Mouse (Mus musculus) hindbrain, embryonic 14.5 days (tissue): ENCODE data around the gene Ttc29. TPM values are rescaled to one million over a fixed set of nuclear protein-coding genes. Genes with fewer than 3 reads are reported as not detected.

ENCODE experiments used
- ATAC-seq: fragments of 200-750 bp; cut with Nextera tagmentation; 2 replicates; pipeline ENCODE4 v1.8.0; 2017; ENCODE audit warnings: moderate number of reproducible peaks, mild to moderate bottlenecking, moderate TSS enrichment, moderate library complexity; ENCODE audit not compliant: low FRiP score
- DNase-seq: peaks from one replicate; pipeline ENCODE4 v3.0.0-alpha.2; 2015; ENCODE audit warnings: low spot score
- H3K27ac ChIP-seq: fragments of 300-500 bp; sonication (generic); 2 replicates; pipeline ENCODE4 v1.5.1; 2014; ENCODE audit warnings: mild to moderate bottlenecking, moderate library complexity
- H3K27me3 ChIP-seq: fragments of 300-500 bp; sonication (generic); 2 replicates; pipeline ENCODE4 v1.6.1; 2014; ENCODE audit warnings: mild to moderate bottlenecking, low read length, mixed read lengths; ENCODE audit not compliant: control insufficient read depth, insufficient read depth
- H3K36me3 ChIP-seq: fragments of 300-500 bp; sonication (generic); replicated peaks from 2 replicates; pipeline ENCODE4 v1.6.1; 2014; ENCODE audit not compliant: control insufficient read depth, insufficient read depth
- H3K4me1 ChIP-seq: fragments of 300-500 bp; sonication (generic); replicated peaks from 2 replicates; pipeline ENCODE4 v1.6.1; 2014; ENCODE audit warnings: antibody characterized with exemption, low read length, mixed read lengths; ENCODE audit not compliant: control insufficient read depth, insufficient read depth
- H3K4me2 ChIP-seq: fragments of 300-500 bp; sonication (generic); replicated peaks from 2 replicates; pipeline ENCODE4 v1.6.1; 2014; ENCODE audit warnings: mild to moderate bottlenecking, moderate library complexity
- H3K4me3 ChIP-seq: fragments of 300-500 bp; sonication (generic); replicated peaks from 2 replicates; pipeline ENCODE4 v1.5.1; 2014; ENCODE audit warnings: mild to moderate bottlenecking, low read length
- H3K9ac ChIP-seq: fragments of 300-500 bp; sonication (generic); 2 replicates; pipeline ENCODE4 v1.6.1; 2014
- H3K9me3 ChIP-seq: fragments of 300-500 bp; sonication (generic); 2 replicates; pipeline ENCODE4 v1.6.1; 2016; ENCODE audit warnings: low read length; ENCODE audit not compliant: control insufficient read depth
- WGBS: fragments of 180-500 bp; shearing (Covaris S2); extraction: QIAGEN DNeasy Blood & Tissue Kit; methylation state at CpG from one replicate; pipeline ENCODE4 v1.1.7; 2014; 5-methylcytosine and 5-hydroxymethylcytosine counted together
- polyA plus RNA-seq: library from polyadenylated mRNA; unstranded; fragments of >200 nt; fragmentation: Nextera tagmentation; extraction: Ambion mirVana; gene quantifications from 2 replicates; pipeline ENCODE4 v1.2.1, GENCODE M21; 2014

Gene Ttc29
- polyA plus RNA-seq, 1 experiment from 2014 or later: 1.1 TPM

DNA sequence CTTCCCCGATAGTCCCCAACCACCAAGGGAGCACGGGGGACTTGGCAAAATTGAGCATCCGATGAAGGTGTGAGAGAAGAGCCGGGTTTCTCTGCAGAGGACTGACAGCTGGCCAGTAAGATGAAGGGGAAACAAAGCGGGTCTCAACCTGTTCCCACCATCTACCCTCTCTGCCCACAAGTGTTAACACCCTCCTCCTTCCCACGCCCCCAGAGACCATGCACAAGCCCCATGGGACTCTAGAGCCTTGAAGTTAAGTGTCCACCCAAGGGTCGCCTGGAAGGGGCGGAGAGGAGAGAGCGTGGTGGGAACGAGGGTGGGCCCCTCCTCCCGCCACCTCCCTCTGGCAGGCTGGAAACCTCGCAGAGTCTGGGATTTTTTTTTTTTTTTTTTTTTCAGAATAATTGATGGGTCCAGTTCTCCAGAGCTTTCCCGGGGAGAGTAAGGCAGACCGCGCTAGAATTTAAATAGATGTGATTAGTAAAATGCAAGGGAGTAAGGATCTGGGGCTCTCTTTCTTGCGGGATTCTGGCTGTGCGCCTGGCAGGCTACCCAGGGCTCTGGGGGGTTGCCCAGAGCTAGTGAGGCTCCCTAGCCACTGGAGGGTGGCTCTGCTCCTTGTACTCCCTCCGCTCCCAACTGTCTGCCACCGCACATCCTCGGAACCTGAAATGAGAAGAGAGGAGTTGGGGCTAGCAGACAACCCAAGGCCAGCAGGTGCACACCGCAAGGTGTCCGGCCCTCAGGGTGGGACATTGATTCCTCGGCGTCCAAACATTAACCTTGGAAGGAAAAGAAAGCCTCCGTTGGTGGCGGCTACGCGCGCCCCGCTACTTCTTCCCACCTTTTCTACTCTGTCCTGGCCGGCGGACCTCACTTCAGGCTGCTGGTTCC lies 214.0 kb downstream of the Ttc29 start:
- no peaks in the 10 kb centered on the region for H3K9me3 ChIP-seq
- no peaks in the 10 kb centered on the region for H3K36me3 ChIP-seq
- H3K9ac ChIP-seq: peak overlapping the region; percentile 36
- no peak for DNase-seq
- 2% methylated on average over 32 of the region's 32 CpGs for WGBS
- peak overlapping the region; percentile 43 for H3K4me2 ChIP-seq
- H3K4me3 ChIP-seq: peak overlapping the region; percentile 20
- H3K4me1 ChIP-seq: peaks cover 16% of the 10 kb centered on the region
- peaks cover 90% of the 10 kb centered on the region for H3K27me3 ChIP-seq
- H3K27ac ChIP-seq: peak overlapping the region; percentile 60
- peak; percentile 40 for ATAC-seq

DNA sequence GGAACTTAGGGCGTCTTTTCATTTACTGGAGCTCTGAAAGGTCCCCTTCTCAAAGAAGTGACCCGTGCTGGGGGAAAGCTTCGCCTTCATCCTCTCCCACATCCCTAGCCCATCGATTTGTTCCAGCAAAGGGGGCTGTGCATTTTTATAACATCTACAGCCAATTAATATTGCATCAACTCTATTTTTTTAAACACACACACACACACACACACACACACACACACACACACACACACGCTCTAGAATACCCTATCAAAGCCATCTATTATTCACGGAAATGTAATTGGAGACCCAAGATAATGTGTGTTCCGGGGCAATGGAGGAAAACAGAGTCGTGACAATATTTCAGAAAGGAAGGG lies 214.7 kb downstream of the Ttc29 start:
- H3K9ac ChIP-seq: peak overlapping the region; percentile 36; the same call in 1 of the 2 replicates
- WGBS: under 1% methylated on average over 8 of the region's 8 CpGs
- no peaks in the 10 kb centered on the region for H3K9me3 ChIP-seq
- peak overlapping the region; percentile 20 for H3K4me3 ChIP-seq
- peak overlapping the region; percentile 43 for H3K4me2 ChIP-seq
- peaks cover 16% of the 10 kb centered on the region for H3K4me1 ChIP-seq
- ATAC-seq: no peak
- H3K27ac ChIP-seq: peak overlapping the region; percentile 60
- DNase-seq: no peak
- peaks cover 90% of the 10 kb centered on the region for H3K27me3 ChIP-seq
- H3K36me3 ChIP-seq: no peaks in the 10 kb centered on the region

DNA sequence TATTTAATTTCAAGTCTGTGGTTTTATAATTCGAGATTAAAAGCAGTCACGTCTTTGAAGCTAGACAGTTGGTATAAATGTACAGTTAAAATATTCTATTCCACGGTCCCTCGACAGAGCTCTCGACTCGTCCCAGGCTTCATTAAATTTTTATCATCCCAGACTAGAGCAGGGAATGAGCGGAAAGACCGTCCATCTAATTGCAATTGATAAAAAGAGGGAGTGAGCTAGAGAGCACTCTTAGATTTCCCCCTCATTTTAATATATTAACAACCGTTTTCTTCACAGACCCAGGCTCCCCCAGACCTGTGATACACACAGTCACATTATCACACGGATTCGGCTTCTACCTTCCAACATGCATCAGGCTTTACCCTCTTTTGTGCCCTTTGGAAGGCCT lies 215.1 kb downstream of the Ttc29 start:
- Histone ChIP-seq H3K4me3 (no peak overlapping the region), H3K27me3 (peaks cover 89% of the 10 kb centered on the region), H3K9me3 (no peaks in the 10 kb centered on the region), H3K36me3 (no peaks in the 10 kb centered on the region), H3K9ac (no peak overlapping the region), H3K27ac (no peak overlapping the region; the same call in 1 of the 2 replicates), H3K4me1 (peaks cover 16% of the 10 kb centered on the region), H3K4me2 (peak overlapping the region; percentile 43)
- ATAC-seq (0 out of 2 replicates have a peak, but pooled peaks have one; percentile 19), DNase-seq (peak; percentile 54)
- WGBS: 4% methylated on average over 11 of the region's 11 CpGs

DNA sequence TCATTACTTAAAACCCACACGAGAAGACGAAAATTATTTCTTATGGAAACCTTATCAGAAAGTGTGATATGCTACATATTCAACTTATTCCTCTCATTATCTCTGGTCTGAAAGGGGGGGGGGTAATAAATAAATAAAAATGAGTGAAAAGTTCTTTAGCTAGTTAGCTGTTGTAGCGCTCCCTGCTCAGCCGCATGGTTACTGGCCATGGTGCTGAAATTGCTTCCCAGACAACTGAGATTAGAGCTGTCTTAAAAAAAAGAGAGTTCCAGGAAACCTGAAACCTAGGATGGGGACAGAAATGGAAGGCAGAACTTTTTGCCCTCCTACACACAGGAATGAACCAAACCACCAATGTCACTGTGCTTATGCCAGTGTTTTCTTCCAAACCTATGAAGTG lies 218.3 kb downstream of the Ttc29 start:
- Histone ChIP-seq H3K9me3 (no peaks in the 10 kb centered on the region), H3K27me3 (peaks cover 87% of the 10 kb centered on the region), H3K4me2 (peak overlapping the region; percentile 31), H3K4me3 (peak overlapping the region; percentile 6; the same call in 1 of the 2 replicates), H3K27ac (no peak overlapping the region), H3K9ac (no peak overlapping the region), H3K4me1 (peaks cover 31% of the 10 kb centered on the region), H3K36me3 (no peaks in the 10 kb centered on the region)
- peak; percentile 65 for DNase-seq
- WGBS: 5% methylated on average over 4 of the region's 4 CpGs
- no peak for ATAC-seq

DNA sequence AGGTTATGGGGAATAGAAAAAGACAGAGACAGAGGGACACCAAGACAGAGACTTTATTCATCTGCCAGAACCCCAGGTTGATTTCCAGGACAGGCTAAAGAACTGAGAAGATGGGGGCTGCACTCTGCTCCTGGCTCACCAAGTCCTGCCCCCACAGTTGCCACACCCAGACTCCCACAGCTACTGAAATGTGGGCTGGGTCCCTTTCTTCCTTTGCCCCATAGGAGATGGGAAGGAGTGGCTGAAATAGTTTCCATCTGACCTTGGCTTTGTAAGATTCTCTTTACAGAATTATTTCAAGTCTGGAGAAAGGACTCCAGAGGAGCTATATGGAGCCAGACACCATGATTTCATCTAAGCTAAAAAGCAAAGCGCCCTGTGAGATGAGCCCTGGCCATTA lies 219.4 kb downstream of the Ttc29 start:
- Histone ChIP-seq H3K9ac (no peak overlapping the region), H3K4me3 (peak overlapping the region; percentile 6), H3K36me3 (no peaks in the 10 kb centered on the region), H3K4me1 (peaks cover 26% of the 10 kb centered on the region), H3K27ac (no peak overlapping the region), H3K4me2 (no peak overlapping the region; the same call in 1 of the 2 replicates), H3K9me3 (no peaks in the 10 kb centered on the region), H3K27me3 (peaks cover 87% of the 10 kb centered on the region)
- ATAC-seq: no peak
- WGBS: 16% methylated on average over 1 of the region's 1 CpGs
- no peak for DNase-seq

DNA sequence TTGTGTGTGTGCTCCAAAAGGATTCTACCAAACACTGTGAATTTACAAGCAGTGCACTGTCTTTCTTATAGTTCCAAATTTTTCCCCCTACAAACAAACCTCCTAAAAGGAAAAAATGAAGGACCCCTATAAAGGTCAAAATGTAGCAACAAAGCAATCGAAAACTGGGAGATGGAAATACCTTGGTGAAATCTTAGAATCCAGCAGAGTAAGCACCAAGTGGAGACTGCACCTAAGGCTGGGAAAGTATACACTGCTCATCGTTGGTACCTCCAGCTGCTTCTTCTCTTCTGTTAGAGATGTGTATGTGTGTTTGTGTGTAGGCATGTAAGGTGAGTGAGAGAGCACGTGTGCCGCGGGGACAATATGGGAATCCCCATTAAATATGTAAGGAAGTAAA lies 220.2 kb downstream of the Ttc29 start:
- Histone ChIP-seq H3K9me3 (no peaks in the 10 kb centered on the region), H3K27ac (peak overlapping the region; percentile 14; the same call in 1 of the 2 replicates), H3K4me3 (peak overlapping the region; percentile 44), H3K27me3 (peaks cover 91% of the 10 kb centered on the region), H3K9ac (no peak overlapping the region), H3K4me1 (peaks cover 22% of the 10 kb centered on the region; the same call in 1 of the 2 replicates), H3K4me2 (peak overlapping the region; percentile 82), H3K36me3 (no peaks in the 10 kb centered on the region)
- 10% methylated on average over 5 of the region's 5 CpGs for WGBS
- DNase-seq: no peak
- ATAC-seq: no peak

DNA sequence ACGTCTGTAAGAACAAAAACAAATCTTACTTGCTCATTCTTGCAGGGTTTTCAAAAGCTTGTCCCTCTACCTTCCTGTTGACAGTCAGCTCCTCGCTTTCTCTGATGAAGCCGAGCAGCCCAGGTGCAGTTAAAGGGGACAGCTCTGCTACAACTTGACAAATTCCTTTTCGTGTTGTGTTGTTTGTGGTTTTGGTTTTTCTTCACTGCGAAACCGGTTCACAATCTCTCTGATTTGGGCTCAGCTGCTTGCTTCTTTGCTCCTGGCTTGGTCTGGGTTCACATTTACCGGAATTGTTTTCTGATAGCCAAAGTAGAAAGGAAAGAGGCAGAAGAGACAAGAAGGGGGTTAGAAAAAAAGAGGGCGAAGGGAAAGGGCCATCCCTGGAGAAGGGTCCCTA lies 221.2 kb downstream of the Ttc29 start:
- Histone ChIP-seq H3K36me3 (no peaks in the 10 kb centered on the region), H3K27ac (peak overlapping the region; percentile 54; the same call in 1 of the 2 replicates), H3K9me3 (no peaks in the 10 kb centered on the region), H3K4me3 (peak overlapping the region; percentile 44), H3K27me3 (peaks cover 93% of the 10 kb centered on the region), H3K4me2 (peak overlapping the region; percentile 82), H3K4me1 (peaks cover 22% of the 10 kb centered on the region; the same call in 1 of the 2 replicates), H3K9ac (peak overlapping the region; percentile 64)
- no peak for DNase-seq
- ATAC-seq: no peak
- WGBS: 3% methylated on average over 8 of the region's 8 CpGs

DNA sequence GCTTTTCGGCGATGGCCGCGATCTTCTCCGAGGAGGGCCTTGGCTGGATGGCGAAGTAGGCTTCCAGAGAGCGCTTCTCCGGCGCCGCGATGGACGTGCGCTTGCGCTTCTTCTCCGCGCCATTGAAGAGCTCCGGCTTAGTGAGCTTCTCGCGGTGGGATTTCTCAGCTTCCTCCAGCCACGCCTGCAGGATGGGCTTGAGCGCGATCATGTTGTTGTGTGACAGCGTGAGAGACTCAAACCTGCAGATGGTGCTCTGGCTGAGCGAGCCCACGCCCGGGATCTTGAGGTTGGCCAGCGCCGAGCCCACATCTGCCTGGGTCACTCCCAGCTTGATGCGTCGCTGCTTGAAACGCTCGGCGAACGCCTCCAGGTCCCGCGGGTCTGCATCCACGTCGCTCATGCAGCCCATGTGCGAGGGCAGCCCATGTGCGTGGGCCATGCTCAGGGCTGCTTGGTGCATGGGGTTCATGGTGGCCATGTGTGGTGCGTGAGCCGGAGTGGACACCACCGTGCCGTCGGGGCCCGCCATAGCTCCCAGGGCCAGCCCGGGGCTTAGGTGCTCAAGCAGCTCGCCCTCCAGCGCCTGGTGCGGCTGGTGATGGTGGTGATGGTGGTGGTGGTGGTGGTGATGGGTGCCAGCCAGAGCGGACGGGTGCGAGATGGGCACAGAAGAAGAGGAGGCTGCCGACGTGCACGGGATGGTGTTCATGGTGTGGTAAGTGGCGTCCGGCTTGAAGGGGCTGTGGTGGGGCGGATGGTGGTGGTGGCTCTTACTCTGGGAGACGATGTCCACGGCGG lies 221.9 kb downstream of the Ttc29 start:
- H3K9me3 ChIP-seq: no peaks in the 10 kb centered on the region
- H3K27ac ChIP-seq: peak overlapping the region; percentile 54
- peaks cover 92% of the 10 kb centered on the region for H3K27me3 ChIP-seq
- H3K4me1 ChIP-seq: peaks cover 22% of the 10 kb centered on the region; the same call in 1 of the 2 replicates
- H3K4me2 ChIP-seq: peak overlapping the region; percentile 82
- ATAC-seq (peak; percentile 32; the same call in 1 of the 2 replicates), DNase-seq (no peak)
- WGBS: 1% methylated on average over 62 of the region's 62 CpGs
- peak overlapping the region; percentile 44 for H3K4me3 ChIP-seq
- no peaks in the 10 kb centered on the region for H3K36me3 ChIP-seq
- H3K9ac ChIP-seq: peak overlapping the region; percentile 64

DNA sequence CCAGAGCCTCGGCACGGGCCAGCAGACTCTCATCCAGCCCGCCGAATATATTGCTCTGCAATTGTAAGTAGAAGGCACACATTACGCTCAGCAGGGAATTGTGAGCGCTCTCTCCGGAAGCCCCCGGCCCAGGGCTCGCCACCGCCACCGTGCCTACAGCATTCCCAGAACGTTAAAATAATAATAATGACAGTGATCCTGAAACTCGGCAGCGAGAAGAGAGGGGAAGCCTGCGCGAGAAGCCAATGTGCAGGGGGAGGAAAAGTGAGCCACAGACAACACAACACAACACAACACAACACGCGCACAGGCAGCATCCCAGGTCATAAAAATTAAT lies 222.5 kb downstream of the Ttc29 start:
- WGBS: 2% methylated on average over 18 of the region's 18 CpGs
- H3K27ac ChIP-seq: peak overlapping the region; percentile 54
- H3K9ac ChIP-seq: peak overlapping the region; percentile 64
- H3K4me1 ChIP-seq: peaks cover 22% of the 10 kb centered on the region; the same call in 1 of the 2 replicates
- peak overlapping the region; percentile 82 for H3K4me2 ChIP-seq
- peaks cover 92% of the 10 kb centered on the region for H3K27me3 ChIP-seq
- ATAC-seq: no peak
- H3K9me3 ChIP-seq: no peaks in the 10 kb centered on the region
- no peak for DNase-seq
- H3K4me3 ChIP-seq: peak overlapping the region; percentile 44
- H3K36me3 ChIP-seq: no peaks in the 10 kb centered on the region
